Mouse (Mus musculus): ENCODE results near the gene Il17ra. TPM values are rescaled to one million over a fixed set of nuclear protein-coding genes. Genes with fewer than 3 reads are reported as not detected.

Gene Il17ra
- polyA plus RNA-seq, 1 experiment: 10.8 TPM

GRCm38 (mm10) chr6:120532594-120532993 is 69.5 kb downstream of the Il17ra start:
- Histone ChIP-seq H3K36me3 (ENCODE audit: control insufficient read depth, insufficient read depth) (no peaks in the 10 kb centered on the region), H3K27me3 (ENCODE audit: control insufficient read depth, insufficient read depth, insufficient read length) (peaks cover 6% of the 10 kb centered on the region), H3K79me2 (ENCODE audit: control insufficient read depth, insufficient read depth) (peaks cover 9% of the 10 kb centered on the region), H3K79me3 (ENCODE audit: low read depth) (peaks cover 2% of the 10 kb centered on the region), H3K4me3 (ENCODE audit: insufficient read depth, poor library complexity, severe bottlenecking) (no peak overlapping the region), H3ac (ENCODE audit: control insufficient read depth, insufficient read length, low read depth) (no peak overlapping the region)
- TF ChIP-seq CTCF (IDR thresholded peaks at IDR 0.05; ENCODE audit: control insufficient read depth, insufficient read depth, insufficient read length) (no peak), USF1 (IDR thresholded peaks at IDR 0.05; ENCODE audit: low read depth) (no peak), FOSL1 (IDR thresholded peaks at IDR 0.05; ENCODE audit: insufficient read depth, low read length, poor library complexity, severe bottlenecking) (no peak), CEBPB (IDR thresholded peaks at IDR 0.05; ENCODE audit: low read depth) (no peak), MAX (IDR thresholded peaks at IDR 0.05) (no peak), MYOG (IDR thresholded peaks at IDR 0.05; ENCODE audit: control insufficient read depth, extremely low read depth, insufficient read length) (no peak), MYOD1 (IDR thresholded peaks at IDR 0.05; ENCODE audit: control insufficient read depth, insufficient read length, low read depth) (no peak)

GRCm38 (mm10) chr6:120536337-120536736 is 73.3 kb downstream of the Il17ra start:
- H3K27me3 ChIP-seq (ENCODE audit: control insufficient read depth, insufficient read depth, insufficient read length): peaks cover 6% of the 10 kb centered on the region
- H3K79me2 ChIP-seq (ENCODE audit: control insufficient read depth, insufficient read depth): no peaks in the 10 kb centered on the region
- H3K36me3 ChIP-seq (ENCODE audit: control insufficient read depth, insufficient read depth): no peaks in the 10 kb centered on the region
- H3K4me3 ChIP-seq (ENCODE audit: insufficient read depth, poor library complexity, severe bottlenecking): no peak overlapping the region
- TF ChIP-seq MYOD1 (IDR thresholded peaks at IDR 0.05; ENCODE audit: control insufficient read depth, insufficient read length, low read depth) (no peak), MYOG (IDR thresholded peaks at IDR 0.05; ENCODE audit: control insufficient read depth, extremely low read depth, insufficient read length) (no peak), MAX (IDR thresholded peaks at IDR 0.05) (no peak), CTCF (IDR thresholded peaks at IDR 0.05; ENCODE audit: control insufficient read depth, insufficient read depth, insufficient read length) (no peak), CEBPB (IDR thresholded peaks at IDR 0.05; ENCODE audit: low read depth) (no peak), FOSL1 (IDR thresholded peaks at IDR 0.05; ENCODE audit: insufficient read depth, low read length, poor library complexity, severe bottlenecking) (no peak), USF1 (IDR thresholded peaks at IDR 0.05; ENCODE audit: low read depth) (no peak)
- no peak overlapping the region for H3ac ChIP-seq (ENCODE audit: control insufficient read depth, insufficient read length, low read depth)
- H3K79me3 ChIP-seq (ENCODE audit: low read depth): no peaks in the 10 kb centered on the region

Other genes with a start within 250 kb of the Il17ra start
- gene D330020A13Rik, start 168.9 kb upstream of the Il17ra start, polyA plus RNA-seq (2012; fragmentation: generic; extraction: Trizol): 0.26 TPM
- gene B4galnt3, start 168.7 kb upstream of the Il17ra start, polyA plus RNA-seq (2012; fragmentation: generic; extraction: Trizol): 0.33 TPM
- gene Kdm5a, start 99.1 kb upstream of the Il17ra start, polyA plus RNA-seq (2012; fragmentation: generic; extraction: Trizol): 5.8 TPM
- 3.8 TPM for gene Ccdc77, start 98.9 kb upstream of the Il17ra start, polyA plus RNA-seq (2012; fragmentation: generic; extraction: Trizol)
- gene Tmem121b, start 30.6 kb downstream of the Il17ra start, polyA plus RNA-seq (2012; fragmentation: generic; extraction: Trizol): 0.02 TPM
- gene Hdhd5, start 68.1 kb downstream of the Il17ra start, polyA plus RNA-seq (2012; fragmentation: generic; extraction: Trizol): 10.2 TPM
- 0.01 TPM for gene Cecr2, start 203.1 kb downstream of the Il17ra start, polyA plus RNA-seq (2012; fragmentation: generic; extraction: Trizol)

Data from C2C12 (cell line).